Mouse (Mus musculus) urinary bladder, postnatal 4 days (tissue): ENCODE results near the gene Papola.
"Not testable (repeated sequence)": the region's sequence is repeated elsewhere in the genome, so short reads cannot be mapped to it uniquely, and the experiment has no call there.

Source experiments
- DNase-seq, 2 experiments: peaks; one replicate each; pipeline ENCODE4 v3.0.0; 2021 to 2022; ENCODE audit warnings: low spot score in 2 of 2

Gene Papola

GRCm38 (mm10) chr12:105805790-105806189 lies 21.3 kb downstream of the Papola start:
- DNase-seq = no peak

GRCm38 (mm10) chr12:105806205-105806604 lies 21.7 kb downstream of the Papola start:
- DNase-seq = no peak

- DNase-seq = no peak
Measured at GRCm38 (mm10) chr12:105807416-105807815, 22.9 kb downstream of the Papola start.

GRCm38 (mm10) chr12:105808945-105809344 lies 24.5 kb downstream of the Papola start:
- no peak for DNase-seq

DNA sequence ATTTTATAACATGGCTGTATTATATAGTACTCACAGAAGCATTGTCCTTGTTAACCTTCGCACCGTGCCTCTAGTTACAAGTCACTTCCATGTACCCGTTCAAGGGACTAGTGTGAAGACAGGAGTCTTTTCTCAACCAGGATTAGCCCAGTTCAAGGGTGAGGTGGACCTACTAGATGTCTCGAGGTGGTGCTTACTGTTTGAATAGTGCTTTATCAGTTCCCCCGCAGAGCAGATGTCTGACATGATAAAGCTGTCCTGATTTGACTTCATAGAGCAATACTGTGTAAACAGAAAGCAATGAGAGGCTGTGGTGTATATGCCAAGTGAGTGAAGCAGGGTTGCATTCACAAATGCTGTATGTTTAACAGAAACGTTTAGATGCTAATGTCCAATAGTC lies 26.1 kb downstream of the Papola start:
- DNase-seq = no peak

GRCm38 (mm10) chr12:105813957-105814356 lies 29.5 kb downstream of the Papola start:
- DNase-seq = no peak

DNA sequence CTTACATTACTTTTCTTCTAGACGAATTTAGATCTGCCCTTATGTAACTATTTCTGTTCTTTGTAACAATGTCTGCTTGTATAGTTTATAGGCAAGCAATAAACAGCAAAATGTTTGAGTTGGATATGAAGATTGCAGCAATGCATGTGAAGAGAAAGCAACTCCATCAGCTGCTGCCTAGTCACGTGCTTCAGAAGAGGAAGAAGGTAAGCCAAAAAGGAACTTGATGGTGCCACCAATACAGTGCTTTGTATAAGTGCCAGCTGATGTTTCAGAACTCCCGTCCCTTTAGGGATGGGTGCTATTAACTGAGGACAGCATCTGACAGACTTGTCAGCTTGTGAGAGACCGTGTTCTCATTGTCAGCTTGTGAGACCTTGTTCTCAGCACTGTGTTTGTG lies 39.0 kb downstream of the Papola start:
- no peak for DNase-seq

DNA sequence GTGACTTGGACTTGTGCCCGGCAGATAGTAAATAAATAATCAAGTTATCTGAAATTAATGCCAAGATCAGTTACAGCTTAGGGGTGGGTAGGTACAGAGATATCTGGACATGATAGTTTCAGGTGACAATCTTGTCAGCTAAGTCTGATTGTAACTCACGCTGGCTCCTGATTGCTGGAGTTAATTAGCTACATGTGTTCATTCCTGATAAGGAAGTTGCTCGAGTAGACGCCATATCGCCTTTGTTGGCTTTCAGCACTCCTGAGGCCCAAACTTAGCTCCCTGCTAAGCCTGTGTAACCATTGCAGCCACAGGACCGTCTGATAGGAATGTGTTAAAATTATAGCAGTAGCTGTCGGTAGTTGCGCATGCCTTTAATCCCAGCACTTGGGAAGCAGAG lies 40.2 kb downstream of the Papola start:
- no peak for DNase-seq

DNA sequence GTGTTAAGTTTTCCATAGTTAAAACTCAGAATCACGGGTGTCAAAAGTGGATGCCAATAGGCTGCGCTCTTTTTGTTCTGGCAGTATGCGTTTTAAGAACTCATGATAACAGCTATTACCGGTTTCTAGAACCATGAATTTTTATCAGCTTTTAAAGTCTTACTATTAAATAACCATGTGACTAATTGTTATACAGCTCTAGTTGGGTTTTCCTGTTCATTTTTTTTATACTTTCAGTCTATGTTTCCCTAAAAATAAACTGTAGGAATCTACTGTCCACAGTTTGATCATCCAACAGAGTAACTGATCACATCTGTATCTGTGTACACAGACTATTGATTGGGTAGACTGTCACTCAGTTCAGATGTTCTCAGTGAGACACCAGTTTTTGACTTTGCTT lies 40.8 kb downstream of the Papola start:
- no peak for DNase-seq

DNA sequence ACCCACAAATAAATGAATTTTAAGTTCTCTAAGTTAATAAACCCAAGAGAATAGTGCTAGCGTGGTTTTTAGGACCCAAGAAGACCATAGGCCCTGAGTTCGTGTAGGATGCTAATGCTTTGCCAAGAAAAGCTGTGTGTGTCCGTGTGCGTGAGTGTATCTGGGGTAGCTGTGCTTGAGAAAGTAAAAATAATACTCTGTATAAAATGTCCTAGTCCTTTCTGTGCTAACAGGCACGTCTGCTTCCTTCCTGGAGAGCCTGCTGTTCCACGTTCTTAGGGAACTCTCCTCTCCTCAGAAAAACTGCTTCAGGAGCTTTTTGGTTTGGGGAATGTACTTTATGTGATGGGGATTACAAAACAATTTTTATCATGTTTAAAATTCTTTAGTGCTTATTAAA lies 48.0 kb downstream of the Papola start:
- no peak for DNase-seq

GRCm38 (mm10) chr12:105834926-105835325 lies 50.4 kb downstream of the Papola start:
- no peak for DNase-seq

DNA sequence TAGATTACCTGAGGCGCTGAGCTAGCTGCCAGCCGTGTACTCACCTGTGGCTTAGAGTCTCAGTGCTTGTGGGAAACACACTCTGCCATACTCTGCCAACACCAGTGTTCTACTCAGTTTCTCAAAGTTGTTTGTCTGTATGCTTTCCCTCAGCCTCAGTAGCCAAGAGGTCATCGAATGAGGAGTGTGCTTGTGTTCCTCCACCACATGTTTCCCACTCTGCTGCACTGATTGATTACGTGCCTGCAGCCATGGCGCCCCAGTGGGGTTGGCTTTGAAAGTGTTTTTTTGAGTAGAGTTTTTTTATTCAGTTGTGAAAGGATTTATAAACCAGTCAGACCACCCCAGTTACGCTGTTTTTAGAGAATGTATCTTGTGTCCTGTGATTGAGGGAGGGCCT lies 51.1 kb downstream of the Papola start:
- DNase-seq = no peak

DNA sequence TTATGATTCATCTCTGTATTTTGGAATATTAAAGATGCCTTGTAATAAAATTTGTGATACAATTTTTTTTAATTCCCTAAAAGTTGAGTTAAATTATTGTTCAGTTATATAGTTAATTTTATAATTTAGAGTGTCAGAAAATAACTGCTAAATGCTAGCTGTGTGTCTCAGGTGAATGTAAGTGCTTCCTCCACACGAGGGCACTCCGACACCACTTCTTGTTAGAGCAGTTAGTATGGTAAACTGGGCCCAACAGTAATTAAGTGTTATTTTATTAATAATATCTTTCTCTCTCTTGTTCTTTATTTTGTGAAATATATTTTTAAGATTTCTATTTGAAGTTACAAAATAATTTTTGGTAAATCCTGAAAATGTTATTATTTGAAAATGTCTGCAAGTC lies 51.7 kb downstream of the Papola start:
- no peak for DNase-seq

GRCm38 (mm10) chr12:105839096-105839495 lies 54.6 kb downstream of the Papola start:
- no peak for DNase-seq

GRCm38 (mm10) chr12:105840545-105840944 lies 56.1 kb downstream of the Papola start:
- not testable (repeated sequence) for DNase-seq

- no peak for DNase-seq
Measured at GRCm38 (mm10) chr12:105843243-105844005, 58.9 kb downstream of the Papola start.

DNA sequence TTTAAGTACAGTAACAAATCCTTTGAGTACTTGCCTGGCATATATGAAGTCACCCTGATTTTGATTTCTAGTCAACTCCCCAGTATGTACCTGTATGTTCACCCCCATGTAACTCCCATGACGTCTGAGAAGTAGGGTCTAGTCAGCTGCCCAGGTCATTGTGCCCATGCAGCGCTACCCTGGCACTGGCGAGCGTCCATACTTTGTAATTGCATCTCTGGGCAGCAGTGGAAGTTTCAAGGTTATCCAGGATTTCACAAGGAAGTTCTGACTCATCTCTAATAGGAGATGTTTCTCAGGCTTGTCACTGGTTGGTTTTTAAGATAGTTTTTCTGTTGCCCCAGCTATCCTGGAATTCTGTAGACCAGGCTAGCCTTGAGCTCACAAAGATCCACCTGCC lies 59.9 kb downstream of the Papola start:
- DNase-seq = no peak

- no peak for DNase-seq
Measured at GRCm38 (mm10) chr12:105849102-105849501, 64.6 kb downstream of the Papola start.

- no peak for DNase-seq
Measured at GRCm38 (mm10) chr12:105850675-105851074, 66.2 kb downstream of the Papola start.

DNA sequence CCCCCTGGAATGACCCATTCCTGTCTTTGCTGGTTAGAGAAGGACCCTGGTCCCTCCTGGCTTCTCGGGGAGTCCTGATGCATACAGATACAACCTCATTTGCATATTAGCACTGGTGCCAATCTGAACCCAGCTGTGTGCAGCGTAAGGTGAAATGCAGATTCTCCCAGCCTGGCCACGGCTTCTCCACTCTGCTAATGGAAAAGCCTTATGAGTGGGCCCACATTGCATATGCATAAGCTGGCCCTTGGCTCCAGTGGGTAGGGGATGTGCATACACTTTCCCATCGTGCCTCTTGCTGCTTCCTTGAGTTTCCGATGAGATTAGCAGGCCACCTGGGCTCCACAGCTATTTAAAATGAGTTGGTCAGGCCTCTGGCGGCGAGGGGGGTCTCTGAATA lies 68.3 kb downstream of the Papola start:
- DNase-seq = no peak

- no peak for DNase-seq
Measured at GRCm38 (mm10) chr12:105854639-105855038, 70.1 kb downstream of the Papola start.

DNA sequence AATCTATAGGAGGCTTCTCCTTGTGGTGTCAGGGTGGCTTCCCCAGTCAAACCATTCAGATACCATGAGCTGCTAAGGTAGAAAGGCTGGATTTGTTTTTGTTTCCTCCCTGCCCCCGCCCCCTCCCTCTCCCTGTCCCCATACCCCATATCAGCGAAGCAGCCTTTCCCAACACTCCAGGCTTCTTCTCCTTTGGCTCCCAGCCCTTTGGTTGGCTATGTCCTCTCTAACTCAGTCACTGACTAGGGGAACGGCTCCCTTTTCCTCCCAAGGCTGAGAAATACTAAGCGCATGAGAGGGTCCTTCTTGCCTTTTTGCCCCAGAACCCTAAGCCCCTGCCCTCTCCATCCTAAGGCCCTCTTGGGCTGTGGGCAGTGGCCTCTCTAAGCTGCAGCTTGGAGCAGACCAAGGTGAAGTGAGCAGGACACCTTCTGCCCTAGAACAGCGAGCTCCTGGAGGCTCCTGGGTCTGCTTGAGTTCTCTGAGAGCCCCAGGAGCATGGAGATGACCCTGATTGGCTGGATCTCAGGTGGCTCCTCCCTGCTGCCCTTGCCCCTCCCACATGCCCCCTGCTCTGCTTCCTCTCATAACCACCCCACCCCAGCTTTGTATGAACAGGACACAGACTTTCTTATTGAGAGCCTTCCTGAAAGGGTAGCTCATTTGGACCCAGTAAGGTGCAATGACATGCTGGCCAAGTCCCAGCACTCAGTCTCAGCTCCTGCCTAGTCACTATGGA lies 73.6 kb downstream of the Papola start:
- DNase-seq = no peak

DNA sequence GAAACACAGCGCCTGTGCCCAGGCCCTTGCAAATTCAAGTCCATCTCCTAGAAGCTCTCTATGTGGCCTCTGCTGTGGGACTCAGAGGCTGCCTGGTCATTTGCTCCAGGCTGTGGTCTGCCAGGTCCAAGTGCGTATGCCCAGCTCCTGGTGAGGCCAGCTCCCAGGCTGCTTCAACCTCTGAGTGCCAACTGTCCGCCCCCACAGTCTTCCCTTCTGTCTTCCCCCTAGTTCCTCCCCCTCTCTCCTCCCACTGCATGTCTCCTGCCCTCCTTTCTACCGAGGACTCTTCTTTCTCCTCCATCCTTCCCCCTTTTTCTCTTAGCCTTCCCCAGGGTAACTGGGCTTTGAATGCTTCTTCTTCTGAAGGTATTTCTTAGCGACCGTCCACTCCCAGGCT lies 77.6 kb downstream of the Papola start:
- no peak for DNase-seq
